Mouse (Mus musculus) G1E (cell line): ENCODE measurements around the gene Dab1. TPM values are rescaled to one million over a fixed set of nuclear protein-coding genes. Genes with fewer than 3 reads are reported as not detected.

Experiments
- ATAC-seq: 2 replicates; pipeline ENCODE4 v1.8.0; 2016; ENCODE audit warnings: mild to moderate bottlenecking; ENCODE audit not compliant: insufficient number of reproducible peaks, poor library complexity, low FRiP score, severe bottlenecking; ENCODE audit errors: extremely low read depth
- DNase-seq: peaks from one replicate; pipeline ENCODE4 v3.0.0; 2012; ENCODE audit warnings: low spot score
- H3K27me3 ChIP-seq: 2 replicates; pipeline ENCODE4 v1.6.1; 2012; ENCODE audit warnings: mild to moderate bottlenecking, low read length, inconsistent platforms; ENCODE audit not compliant: insufficient read depth
- H3K36me3 ChIP-seq: replicated peaks from 2 replicates; pipeline ENCODE3; 2012; ENCODE audit warnings: mild to moderate bottlenecking, inconsistent platforms
- H3K4me1 ChIP-seq: 2 replicates; pipeline ENCODE4 v1.6.1; 2012; ENCODE audit warnings: low read depth, low read length, inconsistent platforms, mixed read lengths; ENCODE audit not compliant: insufficient read depth
- H3K4me3 ChIP-seq: 2 replicates; pipeline ENCODE4 v1.5.1; 2012; ENCODE audit warnings: low read depth, mild to moderate bottlenecking, inconsistent platforms, low read length, moderate library complexity, mixed read lengths
- H3K9me3 ChIP-seq: replicated peaks from 2 replicates; pipeline ENCODE4 v1.6.1; 2012; ENCODE audit warnings: inconsistent platforms
- CTCF ChIP-seq: IDR thresholded peaks from 2 replicates; pipeline ENCODE4 v1.5.1; 2012; ENCODE audit warnings: low read depth, low read length, inconsistent platforms, mixed read lengths
- GATA1 ChIP-seq: IDR thresholded peaks from 2 replicates; pipeline ENCODE4 v1.6.1; 2012; ENCODE audit warnings: borderline replicate concordance, low read length, inconsistent platforms, mixed read lengths
- GATA2 ChIP-seq: IDR thresholded peaks from 2 replicates; pipeline ENCODE4 v1.6.1; 2012; ENCODE audit warnings: low read depth, low read length, inconsistent platforms, borderline replicate concordance
- POLR2AphosphoS5 ChIP-seq: IDR thresholded peaks from 2 replicates; pipeline ENCODE4 v1.6.1; 2012; ENCODE audit warnings: low read depth, low read length, inconsistent platforms; ENCODE audit not compliant: insufficient replicate concordance
- TAL1 ChIP-seq: conservative IDR thresholded peaks from 2 replicates; pipeline ENCODE4 v1.6.1; 2012; ENCODE audit warnings: low read depth, low read length, inconsistent platforms, mixed read lengths
- polyA plus RNA-seq: library from polyadenylated mRNA; stranded (reverse); fragments of >175 nt; gene quantifications from 2 replicates; pipeline ENCODE4 v1.2.3, GENCODE M21; 2012
- total RNA-seq, 2 experiments: library from RNA; stranded (forward) in 1 of 2; stranded (reverse) in 1 of 2; fragments of 200-1000 nt in 1 of 2; fragments of >200 nt in 1 of 2; fragmentation: Nextera tagmentation in 1 of 2; gene quantifications; 2 replicates each; pipeline ENCODE4 v1.2.3; 2014 to 2017

Gene Dab1
- total and polyA plus RNA-seq, 3 experiments = 0.16 TPM; not detected in 2

- Histone ChIP-seq H3K4me3 (no peak overlapping the region), H3K36me3 (no peaks in the 10 kb centered on the region), H3K27me3 (no peaks in the 10 kb centered on the region), H3K9me3 (peaks cover 55% of the 10 kb centered on the region), H3K4me1 (no peaks in the 10 kb centered on the region)
- TF ChIP-seq GATA1 = no peak
- no peak for TF ChIP-seq TAL1
- TF ChIP-seq POLR2AphosphoS5 = no peak
- no peak for TF ChIP-seq CTCF
- no peak for TF ChIP-seq GATA2
- DNase-seq (no peak), ATAC-seq (no peak)
Measured at GRCm38 (mm10) chr4:104463781-104464170, 844.6 kb downstream of the Dab1 start.

DNA sequence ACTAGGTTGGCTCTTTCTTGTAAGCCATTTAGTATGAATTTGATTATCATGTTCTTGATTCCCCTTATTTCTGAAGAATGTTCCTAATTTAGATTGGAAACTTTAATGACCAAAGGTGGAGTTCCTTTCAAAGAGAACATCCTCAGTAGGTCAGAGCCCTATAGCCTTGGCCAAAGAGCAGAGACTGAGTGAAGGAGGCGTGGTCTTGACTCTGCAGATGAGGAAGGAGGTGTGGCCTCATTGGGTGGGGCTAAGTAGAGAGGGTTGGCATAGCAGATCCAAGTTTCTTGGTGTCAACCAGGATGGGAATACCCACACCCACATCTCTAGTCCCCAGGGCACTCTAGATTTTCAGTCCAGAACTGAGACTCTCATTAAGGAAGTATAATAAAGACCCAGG, 846.4 kb downstream of the Dab1 start:
- Histone ChIP-seq H3K4me3 (no peak overlapping the region), H3K27me3 (no peaks in the 10 kb centered on the region), H3K4me1 (no peaks in the 10 kb centered on the region), H3K36me3 (no peaks in the 10 kb centered on the region), H3K9me3 (peaks cover 61% of the 10 kb centered on the region)
- TF ChIP-seq TAL1 (no peak), CTCF (no peak), POLR2AphosphoS5 (no peak), GATA2 (no peak), GATA1 (no peak)
- no peak for ATAC-seq
- no peak for DNase-seq

- no peaks in the 10 kb centered on the region for H3K36me3 ChIP-seq
- H3K4me3 ChIP-seq = no peak overlapping the region
- no peaks in the 10 kb centered on the region for H3K27me3 ChIP-seq
- peaks cover 63% of the 10 kb centered on the region for H3K9me3 ChIP-seq
- H3K4me1 ChIP-seq = no peaks in the 10 kb centered on the region
- ATAC-seq (no peak), DNase-seq (no peak)
- TF ChIP-seq GATA1 (no peak), CTCF (no peak), POLR2AphosphoS5 (no peak), TAL1 (no peak)
Measured at GRCm38 (mm10) chr4:104468666-104469065, 849.5 kb downstream of the Dab1 start.

- no peaks in the 10 kb centered on the region for H3K27me3 ChIP-seq
- TF ChIP-seq GATA1 (no peak), POLR2AphosphoS5 (no peak), CTCF (no peak), GATA2 (no peak), TAL1 (no peak)
- no peak for DNase-seq
- no peaks in the 10 kb centered on the region for H3K36me3 ChIP-seq
- no peak overlapping the region for H3K4me3 ChIP-seq
- peaks cover 53% of the 10 kb centered on the region for H3K9me3 ChIP-seq
- ATAC-seq = no peak
- no peaks in the 10 kb centered on the region for H3K4me1 ChIP-seq
Measured at GRCm38 (mm10) chr4:104472915-104473314, 853.8 kb downstream of the Dab1 start.

GRCm38 (mm10) chr4:104476841-104477240, 857.7 kb downstream of the Dab1 start:
- ATAC-seq (no peak), DNase-seq (no peak)
- no peak for TF ChIP-seq GATA1
- no peak for TF ChIP-seq POLR2AphosphoS5
- no peak for TF ChIP-seq TAL1
- no peak for TF ChIP-seq CTCF
- no peak for TF ChIP-seq GATA2
- no peaks in the 10 kb centered on the region for H3K4me1 ChIP-seq
- H3K9me3 ChIP-seq = peaks cover 37% of the 10 kb centered on the region
- no peaks in the 10 kb centered on the region for H3K27me3 ChIP-seq
- H3K4me3 ChIP-seq = no peak overlapping the region
- no peaks in the 10 kb centered on the region for H3K36me3 ChIP-seq

DNA sequence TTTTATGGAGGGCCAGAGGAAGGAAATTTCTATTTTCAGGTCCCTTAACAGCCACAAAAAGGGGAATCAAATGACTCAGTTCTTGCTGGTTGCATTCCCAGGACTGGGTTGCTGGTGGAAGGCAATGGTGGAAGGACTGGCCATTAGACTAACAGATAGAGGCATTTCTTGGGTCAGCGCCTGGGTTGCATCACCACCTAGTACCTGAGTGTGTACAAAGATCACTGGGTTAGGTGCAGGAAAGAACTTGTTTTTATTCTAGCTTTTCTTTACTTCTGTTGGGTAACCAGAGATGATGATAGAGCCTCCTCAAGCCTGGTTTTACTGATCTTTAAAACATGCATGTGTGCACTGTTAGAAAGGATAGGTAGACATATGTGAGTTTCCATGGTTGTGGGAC, 864.8 kb downstream of the Dab1 start:
- Histone ChIP-seq H3K4me1 (no peaks in the 10 kb centered on the region), H3K9me3 (peaks cover 18% of the 10 kb centered on the region), H3K27me3 (no peaks in the 10 kb centered on the region), H3K36me3 (no peaks in the 10 kb centered on the region), H3K4me3 (no peak overlapping the region)
- TF ChIP-seq CTCF = no peak
- TF ChIP-seq TAL1 = no peak
- no peak for TF ChIP-seq POLR2AphosphoS5
- no peak for TF ChIP-seq GATA1
- TF ChIP-seq GATA2 = no peak
- DNase-seq (no peak), ATAC-seq (no peak)

DNA sequence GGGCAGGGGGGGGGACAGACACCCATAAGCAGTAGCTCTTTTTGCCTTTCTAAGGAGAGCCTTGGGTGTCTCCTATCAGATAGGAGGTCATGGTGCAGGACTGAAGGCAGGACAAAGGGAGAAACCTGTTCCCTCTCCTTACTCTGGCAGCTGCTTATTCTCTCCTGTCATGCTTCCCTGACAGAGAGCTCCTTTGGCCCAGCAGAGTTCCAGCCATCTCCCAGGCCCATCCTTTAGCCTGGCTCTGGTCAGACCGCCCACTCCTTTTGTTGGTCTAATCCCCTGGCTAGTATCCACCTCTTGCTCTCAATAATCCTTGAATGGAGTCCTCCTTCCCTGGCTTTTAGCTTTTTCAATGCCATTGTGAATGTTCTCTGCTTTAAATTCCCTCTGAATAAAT, 878.1 kb downstream of the Dab1 start:
- H3K36me3 ChIP-seq = no peaks in the 10 kb centered on the region
- peaks cover 38% of the 10 kb centered on the region for H3K9me3 ChIP-seq
- DNase-seq (no peak), ATAC-seq (no peak)
- TF ChIP-seq POLR2AphosphoS5 = no peak
- no peak for TF ChIP-seq GATA1
- no peak for TF ChIP-seq CTCF
- no peak for TF ChIP-seq GATA2
- TF ChIP-seq TAL1 = no peak
- no peak overlapping the region for H3K4me3 ChIP-seq
- no peaks in the 10 kb centered on the region for H3K4me1 ChIP-seq
- H3K27me3 ChIP-seq = no peaks in the 10 kb centered on the region
